Mouse (Mus musculus): Measurements from ENCODE around the gene Phex. TPM values are rescaled to one million over a fixed set of nuclear protein-coding genes. Genes with fewer than 3 reads are reported as not detected.

Phex gene
- polyA plus RNA-seq, 1 experiment from 2014 or later: 0.08 TPM

GRCm38 (mm10) chrX:157390102-157390501, 25.0 kb downstream of the Phex start:
- 81% methylated on average over 6 of the region's 6 CpGs for WGBS
- H3K4me1 ChIP-seq (replicated peaks; ENCODE audit: control insufficient read depth, insufficient read depth, low read length): no peaks in the 10 kb centered on the region
- H3K9ac ChIP-seq (ENCODE audit: low read length): no peak overlapping the region
- DNase-seq (ENCODE audit: low spot score) (no peak), ATAC-seq (replicated peaks; ENCODE audit: low FRiP score, low TSS enrichment, low read depth) (no peak)
- no peak overlapping the region for H3K4me3 ChIP-seq (ENCODE audit: low read depth, low read length)
- no peak overlapping the region for H3K27ac ChIP-seq (ENCODE audit: low read depth)
- no peaks in the 10 kb centered on the region for H3K36me3 ChIP-seq (ENCODE audit: control insufficient read depth, insufficient read depth, low read length)
- H3K4me2 ChIP-seq (ENCODE audit: low read length): no peak overlapping the region
- H3K9me3 ChIP-seq (ENCODE audit: control insufficient read depth, low read length): no peaks in the 10 kb centered on the region
- no peaks in the 10 kb centered on the region for H3K27me3 ChIP-seq (replicated peaks; ENCODE audit: control insufficient read depth, insufficient read depth, low read length)

- 85% methylated on average over 3 of the region's 3 CpGs for WGBS
Measured at GRCm38 (mm10) chrX:157388419-157388818, 26.7 kb downstream of the Phex start.

GRCm38 (mm10) chrX:157387025-157387424, 28.1 kb downstream of the Phex start:
- WGBS: 78% methylated on average over 5 of the region's 5 CpGs
- ATAC-seq (replicated peaks; ENCODE audit: low FRiP score, low TSS enrichment, low read depth) (no peak), DNase-seq (ENCODE audit: low spot score) (no peak)
- Histone ChIP-seq H3K27ac (ENCODE audit: low read depth) (no peak overlapping the region), H3K9ac (ENCODE audit: low read length) (no peak overlapping the region), H3K4me3 (ENCODE audit: low read depth, low read length) (no peak overlapping the region), H3K4me2 (ENCODE audit: low read length) (no peak overlapping the region), H3K27me3 (replicated peaks; ENCODE audit: control insufficient read depth, insufficient read depth, low read length) (no peaks in the 10 kb centered on the region), H3K9me3 (ENCODE audit: control insufficient read depth, low read length) (no peaks in the 10 kb centered on the region), H3K4me1 (replicated peaks; ENCODE audit: control insufficient read depth, insufficient read depth, low read length) (no peaks in the 10 kb centered on the region), H3K36me3 (ENCODE audit: control insufficient read depth, insufficient read depth, low read length) (no peaks in the 10 kb centered on the region)

More at GRCm38 (mm10) chrX:157388419-157388818, 26.7 kb downstream of the Phex start:
- Histone ChIP-seq H3K4me2 (ENCODE audit: low read length) (no peak overlapping the region), H3K9ac (ENCODE audit: low read length) (no peak overlapping the region), H3K36me3 (ENCODE audit: control insufficient read depth, insufficient read depth, low read length) (no peaks in the 10 kb centered on the region), H3K4me3 (ENCODE audit: low read depth, low read length) (no peak overlapping the region), H3K9me3 (ENCODE audit: control insufficient read depth, low read length) (no peaks in the 10 kb centered on the region), H3K27ac (ENCODE audit: low read depth) (no peak overlapping the region), H3K27me3 (replicated peaks; ENCODE audit: control insufficient read depth, insufficient read depth, low read length) (no peaks in the 10 kb centered on the region), H3K4me1 (replicated peaks; ENCODE audit: control insufficient read depth, insufficient read depth, low read length) (no peaks in the 10 kb centered on the region)
- DNase-seq (ENCODE audit: low spot score): no peak
- no peak for ATAC-seq (replicated peaks; ENCODE audit: low FRiP score, low TSS enrichment, low read depth)

- Histone ChIP-seq H3K4me1 (replicated peaks; ENCODE audit: control insufficient read depth, insufficient read depth, low read length) (no peaks in the 10 kb centered on the region), H3K36me3 (ENCODE audit: control insufficient read depth, insufficient read depth, low read length) (no peaks in the 10 kb centered on the region), H3K4me2 (ENCODE audit: low read length) (no peak overlapping the region), H3K4me3 (ENCODE audit: low read depth, low read length) (no peak overlapping the region), H3K9ac (ENCODE audit: low read length) (no peak overlapping the region), H3K9me3 (ENCODE audit: control insufficient read depth, low read length) (no peaks in the 10 kb centered on the region), H3K27me3 (replicated peaks; ENCODE audit: control insufficient read depth, insufficient read depth, low read length) (no peaks in the 10 kb centered on the region), H3K27ac (ENCODE audit: low read depth) (no peak overlapping the region)
- WGBS: 61% methylated on average over 10 of the region's 10 CpGs
- DNase-seq (ENCODE audit: low spot score): no peak
- no peak for ATAC-seq (replicated peaks; ENCODE audit: low FRiP score, low TSS enrichment, low read depth)
Measured at GRCm38 (mm10) chrX:157378822-157379221, 36.3 kb downstream of the Phex start.

DNA sequence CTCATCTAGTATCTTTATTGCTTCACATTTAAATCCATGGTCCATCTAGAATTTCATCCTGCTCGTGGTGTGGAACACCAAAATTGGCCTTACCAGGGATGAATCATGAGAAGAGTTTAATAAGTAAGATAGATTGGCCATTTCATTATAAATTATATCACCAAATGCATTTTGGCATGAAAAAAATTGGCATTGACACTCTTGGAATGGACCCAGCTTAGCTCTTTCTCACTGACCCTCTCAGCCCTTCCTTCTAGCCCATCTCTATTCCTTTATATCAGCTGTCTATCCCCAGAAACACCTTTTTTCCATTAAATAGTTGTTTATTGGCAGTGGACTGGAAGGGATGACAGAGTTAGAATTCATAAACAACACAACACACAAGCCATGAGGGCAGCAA, 37.7 kb downstream of the Phex start:
- H3K9ac ChIP-seq (ENCODE audit: low read length): no peak overlapping the region
- WGBS: 69% methylated on average over 1 of the region's 1 CpGs
- no peak for ATAC-seq (replicated peaks; ENCODE audit: low FRiP score, low TSS enrichment, low read depth)

GRCm38 (mm10) chrX:157373873-157374272, 41.2 kb downstream of the Phex start:
- DNase-seq (ENCODE audit: low spot score) (no peak), ATAC-seq (replicated peaks; ENCODE audit: low FRiP score, low TSS enrichment, low read depth) (no peak)
- Histone ChIP-seq H3K4me2 (ENCODE audit: low read length) (no peak overlapping the region), H3K36me3 (ENCODE audit: control insufficient read depth, insufficient read depth, low read length) (no peaks in the 10 kb centered on the region), H3K4me1 (replicated peaks; ENCODE audit: control insufficient read depth, insufficient read depth, low read length) (no peaks in the 10 kb centered on the region), H3K27me3 (replicated peaks; ENCODE audit: control insufficient read depth, insufficient read depth, low read length) (no peaks in the 10 kb centered on the region), H3K4me3 (ENCODE audit: low read depth, low read length) (no peak overlapping the region), H3K9me3 (ENCODE audit: control insufficient read depth, low read length) (no peaks in the 10 kb centered on the region), H3K27ac (ENCODE audit: low read depth) (no peak overlapping the region), H3K9ac (ENCODE audit: low read length) (no peak overlapping the region)
- WGBS: 66% methylated on average over 3 of the region's 3 CpGs

More for the DNA sequence above, 37.7 kb downstream of the Phex start:
- Histone ChIP-seq H3K27ac (ENCODE audit: low read depth) (no peak overlapping the region), H3K4me1 (replicated peaks; ENCODE audit: control insufficient read depth, insufficient read depth, low read length) (no peaks in the 10 kb centered on the region), H3K36me3 (ENCODE audit: control insufficient read depth, insufficient read depth, low read length) (no peaks in the 10 kb centered on the region), H3K4me2 (ENCODE audit: low read length) (no peak overlapping the region), H3K9me3 (ENCODE audit: control insufficient read depth, low read length) (no peaks in the 10 kb centered on the region), H3K27me3 (replicated peaks; ENCODE audit: control insufficient read depth, insufficient read depth, low read length) (no peaks in the 10 kb centered on the region), H3K4me3 (ENCODE audit: low read depth, low read length) (no peak overlapping the region)
- DNase-seq (ENCODE audit: low spot score): no peak

GRCm38 (mm10) chrX:157369166-157369565, 45.9 kb downstream of the Phex start:
- ATAC-seq (replicated peaks; ENCODE audit: low FRiP score, low TSS enrichment, low read depth): no peak
- H3K4me2 ChIP-seq (ENCODE audit: low read length): no peak overlapping the region
- H3K27me3 ChIP-seq (replicated peaks; ENCODE audit: control insufficient read depth, insufficient read depth, low read length): no peaks in the 10 kb centered on the region
- DNase-seq (ENCODE audit: low spot score): no peak
- H3K9ac ChIP-seq (ENCODE audit: low read length): no peak overlapping the region
- no peaks in the 10 kb centered on the region for H3K4me1 ChIP-seq (replicated peaks; ENCODE audit: control insufficient read depth, insufficient read depth, low read length)
- H3K4me3 ChIP-seq (ENCODE audit: low read depth, low read length): no peak overlapping the region
- no peak overlapping the region for H3K27ac ChIP-seq (ENCODE audit: low read depth)
- no peaks in the 10 kb centered on the region for H3K36me3 ChIP-seq (ENCODE audit: control insufficient read depth, insufficient read depth, low read length)
- H3K9me3 ChIP-seq (ENCODE audit: control insufficient read depth, low read length): no peaks in the 10 kb centered on the region

- Histone ChIP-seq H3K4me3 (ENCODE audit: low read depth, low read length) (no peak overlapping the region), H3K27ac (ENCODE audit: low read depth) (no peak overlapping the region), H3K4me2 (ENCODE audit: low read length) (no peak overlapping the region), H3K9me3 (ENCODE audit: control insufficient read depth, low read length) (no peaks in the 10 kb centered on the region), H3K9ac (ENCODE audit: low read length) (no peak overlapping the region), H3K27me3 (replicated peaks; ENCODE audit: control insufficient read depth, insufficient read depth, low read length) (no peaks in the 10 kb centered on the region), H3K4me1 (replicated peaks; ENCODE audit: control insufficient read depth, insufficient read depth, low read length) (no peaks in the 10 kb centered on the region), H3K36me3 (ENCODE audit: control insufficient read depth, insufficient read depth, low read length) (no peaks in the 10 kb centered on the region)
- WGBS: 88% methylated on average over 4 of the region's 4 CpGs
- ATAC-seq (replicated peaks; ENCODE audit: low FRiP score, low TSS enrichment, low read depth) (no peak), DNase-seq (ENCODE audit: low spot score) (no peak)
Measured at GRCm38 (mm10) chrX:157355521-157355920, 59.6 kb downstream of the Phex start.

DNA sequence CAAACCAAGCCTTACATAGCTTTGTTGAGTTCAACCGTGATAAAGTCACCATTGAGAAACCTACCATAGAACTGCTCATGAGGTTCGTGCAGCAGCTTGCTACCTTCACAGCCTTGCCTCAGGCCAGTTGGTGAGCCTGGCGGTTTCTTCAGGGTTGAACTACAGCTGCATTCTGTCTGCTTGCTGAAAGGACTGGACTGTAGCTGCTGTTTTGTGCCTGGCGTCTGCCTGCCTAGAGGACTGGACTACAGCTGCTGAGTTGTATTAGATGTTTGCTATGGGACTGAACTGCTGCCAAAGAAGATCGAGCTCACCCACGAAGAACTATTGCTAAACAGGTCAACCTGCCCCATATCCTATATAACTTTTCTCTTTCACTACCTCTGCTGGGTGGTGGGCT, 68.9 kb downstream of the Phex start:
- no peak overlapping the region for H3K9ac ChIP-seq (ENCODE audit: low read length)
- 75% methylated on average over 6 of the region's 6 CpGs for WGBS
- no peak overlapping the region for H3K4me3 ChIP-seq (ENCODE audit: low read depth, low read length)
- no peaks in the 10 kb centered on the region for H3K27me3 ChIP-seq (replicated peaks; ENCODE audit: control insufficient read depth, insufficient read depth, low read length)
- no peak overlapping the region for H3K4me2 ChIP-seq (ENCODE audit: low read length)
- H3K4me1 ChIP-seq (replicated peaks; ENCODE audit: control insufficient read depth, insufficient read depth, low read length): no peaks in the 10 kb centered on the region
- ATAC-seq (replicated peaks; ENCODE audit: low FRiP score, low TSS enrichment, low read depth) (no peak), DNase-seq (ENCODE audit: low spot score) (no peak)
- H3K9me3 ChIP-seq (ENCODE audit: control insufficient read depth, low read length): no peaks in the 10 kb centered on the region
- no peak overlapping the region for H3K27ac ChIP-seq (ENCODE audit: low read depth)
- no peaks in the 10 kb centered on the region for H3K36me3 ChIP-seq (ENCODE audit: control insufficient read depth, insufficient read depth, low read length)
